Mouse (Mus musculus): ENCODE measurements around the gene Cdc42.

Cdc42 gene

GRCm38 (mm10) chr4:137371596-137372523 lies 14.3 kb upstream of the Cdc42 start:
- DNase-seq (ENCODE audit: low spot score) = no peak

GRCm38 (mm10) chr4:137369954-137370750 lies 12.6 kb upstream of the Cdc42 start:
- DNase-seq (ENCODE audit: low spot score) = no peak

GRCm38 (mm10) chr4:137368198-137368597 lies 10.7 kb upstream of the Cdc42 start:
- no peak for DNase-seq (ENCODE audit: low spot score)

- DNase-seq (ENCODE audit: low spot score) = no peak
Observed at GRCm38 (mm10) chr4:137367275-137368088, 10.0 kb upstream of the Cdc42 start.

GRCm38 (mm10) chr4:137366097-137366496 lies 8.6 kb upstream of the Cdc42 start:
- DNase-seq (ENCODE audit: low spot score) = no peak

DNA sequence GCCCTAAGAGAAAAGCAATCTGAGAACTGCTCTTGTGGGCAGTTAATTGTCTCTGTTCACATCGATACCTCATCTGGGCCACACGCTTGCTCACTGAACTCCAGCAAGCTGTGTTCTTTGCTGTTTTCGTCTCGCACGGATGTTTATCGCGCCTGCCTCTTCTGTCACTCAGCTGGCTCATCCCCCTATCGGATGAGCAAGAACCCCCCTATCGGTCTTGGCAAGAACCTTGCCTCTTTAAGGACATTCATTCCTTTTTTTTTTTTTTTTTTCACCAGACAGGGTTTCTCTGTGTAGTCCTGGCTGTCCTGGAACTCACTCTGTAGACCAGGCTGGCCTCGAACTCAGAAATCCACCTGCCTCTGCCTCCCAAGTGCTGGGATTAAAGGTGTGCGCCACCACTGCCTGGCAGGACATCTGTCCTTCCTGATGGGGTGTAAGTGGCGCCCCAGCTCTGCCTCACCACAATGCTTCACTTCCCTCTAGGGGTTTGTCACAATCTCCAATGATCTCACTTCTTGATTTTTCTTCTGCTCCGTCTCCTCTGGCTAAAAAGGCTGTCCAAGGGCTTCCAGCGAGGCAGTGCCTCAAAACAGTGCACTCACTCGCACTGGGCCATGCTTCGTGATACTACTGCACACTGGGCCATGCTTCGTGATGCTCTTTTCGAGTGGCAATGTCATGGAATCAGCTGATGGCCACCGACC lies 8.0 kb upstream of the Cdc42 start:
- no peak for DNase-seq (ENCODE audit: low spot score)

DNA sequence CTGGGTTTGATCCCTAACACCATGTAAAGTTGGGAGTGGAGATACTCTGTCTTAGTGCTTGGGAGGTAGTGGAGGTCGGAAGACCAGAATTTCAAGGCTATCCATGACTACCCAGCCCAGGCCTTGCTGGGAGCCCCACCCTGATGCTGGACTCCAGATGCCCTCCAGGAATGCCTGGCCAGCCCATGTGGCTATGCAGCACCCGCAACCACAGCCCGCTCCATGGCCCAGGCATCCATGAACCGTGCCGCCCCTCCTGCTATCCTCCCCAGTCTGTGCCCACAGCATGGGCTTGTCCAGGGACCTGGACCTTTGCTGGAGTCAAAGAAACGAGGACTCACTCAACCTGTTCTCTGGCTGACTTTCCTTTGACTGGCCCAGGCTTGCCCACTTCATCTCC lies 7.3 kb upstream of the Cdc42 start:
- no peak for DNase-seq (ENCODE audit: low spot score)

DNA sequence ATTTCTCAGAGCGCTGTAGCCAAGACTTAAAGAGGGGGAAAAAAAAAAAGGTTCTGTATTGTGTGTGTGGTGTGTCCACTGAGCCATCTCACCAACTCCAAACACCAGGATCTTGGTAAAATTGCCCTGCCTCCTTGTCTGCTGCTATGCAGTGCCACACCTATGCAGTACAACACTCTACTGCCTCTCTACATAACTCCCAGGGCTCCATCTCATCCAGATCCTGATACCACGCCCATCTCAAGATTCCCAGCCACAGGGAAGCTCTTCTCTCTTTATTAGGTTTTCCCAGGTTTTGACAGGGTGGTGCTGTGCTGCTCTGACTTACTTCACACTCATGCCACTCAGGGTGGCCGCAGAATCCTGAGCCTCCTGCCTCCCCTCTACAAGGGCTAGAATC lies 3.5 kb upstream of the Cdc42 start:
- DNase-seq (ENCODE audit: low spot score) = no peak

GRCm38 (mm10) chr4:137358291-137359002 lies 927 bp upstream of the Cdc42 start:
- DNase-seq (ENCODE audit: low spot score) = no peak

- DNase-seq (ENCODE audit: low spot score) = peak; percentile 77
Observed at GRCm38 (mm10) chr4:137356674-137357510, 628 bp downstream of the Cdc42 start.

DNA sequence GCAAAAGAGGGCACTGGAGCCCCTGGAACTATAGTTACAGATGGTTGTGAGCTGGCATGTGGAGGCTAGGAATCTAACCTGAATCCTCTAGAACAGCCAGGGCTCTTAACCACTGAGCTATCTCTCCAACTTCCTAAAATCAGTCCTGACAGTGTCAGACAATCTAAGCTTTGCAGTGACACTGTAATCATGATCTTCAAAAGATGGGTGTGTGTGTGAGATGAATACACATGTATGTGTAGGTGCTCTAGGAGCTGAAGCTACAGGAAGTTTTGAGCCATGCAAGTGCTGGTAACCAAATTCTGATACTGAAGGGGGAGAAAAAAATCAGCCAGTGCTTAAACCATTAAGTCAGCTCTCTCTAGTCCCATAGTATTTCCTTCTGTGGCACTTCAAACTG lies 6.9 kb downstream of the Cdc42 start:
- DNase-seq (ENCODE audit: low spot score) = no peak

- DNase-seq (ENCODE audit: low spot score) = no peak
Observed at GRCm38 (mm10) chr4:137345790-137346189, 11.7 kb downstream of the Cdc42 start.

- DNase-seq (ENCODE audit: low spot score) = no peak
Observed at GRCm38 (mm10) chr4:137345112-137345511, 12.4 kb downstream of the Cdc42 start.

- DNase-seq (ENCODE audit: low spot score) = no peak
Observed at GRCm38 (mm10) chr4:137342816-137343215, 14.7 kb downstream of the Cdc42 start.

DNA sequence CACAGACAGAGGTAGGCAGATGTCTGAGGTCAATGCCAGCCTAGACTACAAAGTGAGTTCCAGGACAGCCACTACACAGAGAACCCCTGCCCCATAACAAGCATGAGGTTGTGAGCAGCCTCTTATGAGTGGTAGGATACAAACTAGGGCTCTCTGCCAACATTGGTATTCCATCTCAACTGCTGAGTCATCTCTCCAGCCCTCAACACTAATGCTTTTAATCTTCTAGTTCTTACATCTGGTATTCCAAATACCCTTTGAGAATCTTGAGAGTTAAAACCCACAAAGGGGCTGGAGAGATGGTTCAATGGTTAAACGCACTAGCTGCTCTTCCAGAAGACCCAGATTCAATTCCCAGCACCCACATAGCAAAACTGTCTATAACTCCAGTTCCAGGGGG lies 18.1 kb downstream of the Cdc42 start:
- no peak for DNase-seq (ENCODE audit: low spot score)

DNA sequence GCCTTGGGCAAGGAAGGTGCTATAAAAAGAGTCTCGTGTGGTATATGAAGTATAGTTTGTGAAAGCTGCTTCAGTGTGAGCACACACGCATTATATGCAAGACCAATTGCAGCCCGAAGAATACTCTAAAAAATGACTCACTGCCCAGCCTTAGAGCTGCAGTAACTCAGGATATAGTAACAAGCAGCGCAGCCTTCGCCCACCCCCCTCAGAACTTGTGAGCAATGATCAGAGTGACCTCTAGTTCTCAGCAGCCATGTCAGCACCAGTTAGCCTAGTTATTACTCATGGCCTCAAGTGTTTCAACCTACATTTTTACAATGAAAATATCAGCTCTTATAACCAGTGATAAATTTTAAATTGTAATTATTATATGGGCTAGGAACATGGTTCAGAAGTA lies 21.1 kb downstream of the Cdc42 start:
- no peak for DNase-seq (ENCODE audit: low spot score)

- DNase-seq (ENCODE audit: low spot score) = no peak
Observed at GRCm38 (mm10) chr4:137332051-137332450, 25.5 kb downstream of the Cdc42 start.

GRCm38 (mm10) chr4:137326494-137326893 lies 31.0 kb downstream of the Cdc42 start:
- DNase-seq (ENCODE audit: low spot score) = no peak

DNA sequence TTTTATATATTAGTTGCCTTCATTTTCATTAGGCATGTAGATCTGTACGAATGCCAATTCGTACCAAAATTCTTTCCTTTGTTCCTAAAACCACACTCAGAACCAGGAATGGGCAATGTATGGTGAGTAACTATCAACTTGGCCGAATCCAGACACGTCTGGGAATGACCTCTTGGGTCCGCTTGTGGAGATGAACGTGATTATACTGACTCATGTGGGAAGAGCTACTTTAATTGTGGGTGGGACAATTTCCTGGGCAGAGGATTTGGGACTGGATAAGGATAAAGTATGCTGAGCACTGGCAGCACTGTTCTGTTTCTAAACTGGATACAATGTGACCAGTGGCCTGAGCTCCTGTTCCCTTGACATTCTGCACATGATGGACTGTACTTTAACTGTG lies 32.6 kb downstream of the Cdc42 start:
- no peak for DNase-seq (ENCODE audit: low spot score)
